Mouse (Mus musculus): ENCODE data around the gene Glb1l2.

- TF ChIP-seq CTCF (IDR thresholded peaks at IDR 0.05; ENCODE audit: low read depth): peak; percentile 86
- TF ChIP-seq EP300 (optimal IDR thresholded peaks at IDR 0.05): no peak
Measured at GRCm38 (mm10) chr9:26776122-26776902, 30.0 kb downstream of the Glb1l2 start.

Measured in stomach, postnatal 0 days (tissue).